Mouse (Mus musculus): ENCODE measurements at regions not wholly inside any gene's neighbourhood (a gene's known extent, or its start where the extent isn't known, plus 50 kb on each side); places are given as distances from the start of the nearest gene placed in this dataset.

DNA sequence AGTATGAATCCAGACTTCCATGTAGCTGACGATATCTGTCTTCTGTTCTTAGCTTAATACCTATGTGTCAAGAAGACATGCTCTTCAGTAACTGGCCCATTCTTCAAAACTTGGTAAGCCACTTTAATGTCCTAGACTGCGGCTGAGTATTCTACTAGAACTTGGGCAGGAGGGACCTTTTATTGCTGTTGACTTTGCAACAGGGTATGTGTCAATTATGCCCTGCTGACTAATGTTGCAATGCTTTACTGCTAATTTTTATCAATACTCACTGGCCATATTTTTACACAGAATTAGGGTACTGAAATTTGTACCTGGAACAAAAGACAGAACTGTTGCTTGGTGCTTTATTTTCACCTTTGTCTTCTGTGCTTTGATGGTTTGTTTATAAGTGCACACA lies 746.9 kb downstream of the Ppargc1a start:
- no peak overlapping the region for H3K4me3 ChIP-seq (ENCODE audit: low read depth, low read length)
- DNase-seq (ENCODE audit: low spot score), result no peak
- 89% methylated on average over 2 of the region's 2 CpGs for WGBS
- no peak for ATAC-seq (ENCODE audit: low FRiP score)
- no peaks in the 10 kb centered on the region for H3K9me3 ChIP-seq (ENCODE audit: low read length)
- TF ChIP-seq CTCF (IDR thresholded peaks at IDR 0.05), result no peak
- no peaks in the 10 kb centered on the region for H3K27me3 ChIP-seq (ENCODE audit: insufficient read depth, low read length)
- H3K4me1 ChIP-seq (ENCODE audit: insufficient read depth, low read length), result no peaks in the 10 kb centered on the region
- H3K4me2 ChIP-seq (ENCODE audit: low read depth, low read length, poor library complexity, severe bottlenecking), result no peak overlapping the region
- H3K9ac ChIP-seq (replicated peaks; ENCODE audit: low read length, poor library complexity, severe bottlenecking), result no peak overlapping the region
- H3K36me3 ChIP-seq (ENCODE audit: insufficient read depth, low read length), result no peaks in the 10 kb centered on the region
- H3K27ac ChIP-seq (ENCODE audit: low read depth, low read length), result no peak overlapping the region

DNA sequence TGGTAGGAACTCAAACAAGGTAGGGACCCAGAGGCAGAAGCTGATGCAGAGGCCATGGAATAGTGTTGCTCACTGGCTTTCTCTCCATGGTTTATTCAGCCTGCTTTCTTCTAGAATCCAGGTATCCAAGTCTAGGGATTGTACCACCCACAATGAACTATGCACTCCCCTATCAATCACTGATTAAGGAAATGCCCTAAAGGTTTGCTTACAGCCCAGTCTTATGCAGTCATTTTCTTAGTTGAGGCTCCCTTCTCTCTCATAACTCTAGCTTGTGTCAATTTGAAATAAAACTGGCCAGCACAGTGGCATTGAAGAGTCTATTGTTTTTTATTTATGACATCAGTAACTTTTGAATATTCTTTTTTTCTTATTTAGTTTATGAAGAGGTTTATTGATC lies 747.6 kb downstream of the Ppargc1a start:
- Histone ChIP-seq H3K27me3 (ENCODE audit: insufficient read depth, low read length) (no peaks in the 10 kb centered on the region), H3K4me3 (ENCODE audit: low read depth, low read length) (no peak overlapping the region), H3K36me3 (ENCODE audit: insufficient read depth, low read length) (no peaks in the 10 kb centered on the region), H3K4me1 (ENCODE audit: insufficient read depth, low read length) (no peaks in the 10 kb centered on the region), H3K9me3 (ENCODE audit: low read length) (no peaks in the 10 kb centered on the region), H3K4me2 (ENCODE audit: low read depth, low read length, poor library complexity, severe bottlenecking) (no peak overlapping the region), H3K9ac (replicated peaks; ENCODE audit: low read length, poor library complexity, severe bottlenecking) (no peak overlapping the region), H3K27ac (ENCODE audit: low read depth, low read length) (no peak overlapping the region)
- DNase-seq (ENCODE audit: low spot score), result no peak
- TF ChIP-seq CTCF (IDR thresholded peaks at IDR 0.05), result no peak
- ATAC-seq (ENCODE audit: low FRiP score), result no peak

DNA sequence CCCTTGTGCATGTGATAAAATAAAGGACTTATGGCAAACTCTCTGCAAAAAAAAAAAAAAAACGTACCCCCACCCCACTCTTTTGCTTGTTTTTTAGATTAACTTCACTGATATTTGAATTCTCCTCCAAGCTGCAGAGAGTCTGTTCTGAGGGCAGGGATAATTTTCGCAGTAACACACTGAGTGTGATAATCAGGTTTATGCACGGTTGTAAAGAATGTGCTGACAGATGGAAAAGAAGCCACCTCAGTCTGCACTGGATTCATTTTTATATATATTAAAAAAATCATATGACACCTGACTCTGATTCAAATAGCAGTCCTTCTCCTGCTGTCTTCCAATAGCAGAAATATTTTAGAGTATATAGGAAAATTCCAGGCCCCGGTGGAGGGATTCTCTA lies 736.5 kb upstream of the Adgra3 start:
- Histone ChIP-seq H3K36me3 (ENCODE audit: insufficient read depth, low read length) (no peaks in the 10 kb centered on the region), H3K4me1 (ENCODE audit: insufficient read depth, low read length) (no peaks in the 10 kb centered on the region), H3K9ac (replicated peaks; ENCODE audit: low read length, poor library complexity, severe bottlenecking) (no peak overlapping the region), H3K27me3 (ENCODE audit: insufficient read depth, low read length) (no peaks in the 10 kb centered on the region), H3K4me3 (ENCODE audit: low read depth, low read length) (no peak overlapping the region), H3K4me2 (ENCODE audit: low read depth, low read length, poor library complexity, severe bottlenecking) (no peak overlapping the region), H3K27ac (ENCODE audit: low read depth, low read length) (no peak overlapping the region), H3K9me3 (ENCODE audit: low read length) (no peaks in the 10 kb centered on the region)
- ATAC-seq (ENCODE audit: low FRiP score), result no peak
- TF ChIP-seq CTCF (IDR thresholded peaks at IDR 0.05), result no peak
- WGBS, result 52% methylated on average over 4 of the region's 4 CpGs
- DNase-seq (ENCODE audit: low spot score), result no peak

DNA sequence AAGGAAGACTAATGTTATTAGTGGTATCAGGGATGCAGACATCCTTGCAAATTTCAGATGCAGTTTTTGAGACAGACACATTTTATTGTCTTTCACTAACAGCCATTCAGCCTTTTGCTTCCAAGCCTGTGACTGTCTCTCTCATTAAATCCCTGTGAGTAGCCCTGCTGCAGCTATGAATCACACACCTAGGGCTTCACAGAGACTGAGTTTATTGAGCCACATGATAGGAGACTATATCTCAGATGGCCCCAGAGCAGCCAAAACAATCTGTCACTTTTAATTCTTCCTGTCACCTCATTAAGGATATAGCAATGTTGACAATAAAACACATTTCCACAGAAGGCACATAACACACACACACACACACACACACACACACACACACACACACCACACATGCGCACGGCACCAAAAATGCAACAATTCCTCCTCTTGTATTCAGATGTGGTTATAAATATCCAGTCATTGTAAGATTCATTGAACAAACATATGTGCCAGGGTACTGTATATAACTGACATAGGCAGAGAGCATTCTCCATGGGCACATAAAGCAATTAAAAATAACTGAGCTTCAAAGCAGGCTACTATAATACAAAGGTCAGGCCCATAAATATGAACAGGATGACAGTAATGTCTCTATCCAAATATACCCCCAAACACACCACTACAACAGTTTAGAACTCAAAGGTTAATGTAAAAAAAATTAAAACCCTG lies 735.8 kb upstream of the Adgra3 start:
- ATAC-seq (ENCODE audit: low FRiP score) (no peak), DNase-seq (ENCODE audit: low spot score) (peak; percentile 27)
- Histone ChIP-seq H3K4me3 (ENCODE audit: low read depth, low read length) (no peak overlapping the region), H3K36me3 (ENCODE audit: insufficient read depth, low read length) (no peaks in the 10 kb centered on the region), H3K9me3 (ENCODE audit: low read length) (no peaks in the 10 kb centered on the region), H3K4me1 (ENCODE audit: insufficient read depth, low read length) (no peaks in the 10 kb centered on the region), H3K9ac (replicated peaks; ENCODE audit: low read length, poor library complexity, severe bottlenecking) (no peak overlapping the region), H3K4me2 (ENCODE audit: low read depth, low read length, poor library complexity, severe bottlenecking) (no peak overlapping the region), H3K27me3 (ENCODE audit: insufficient read depth, low read length) (no peaks in the 10 kb centered on the region), H3K27ac (ENCODE audit: low read depth, low read length) (no peak overlapping the region)
- TF ChIP-seq CTCF (IDR thresholded peaks at IDR 0.05), result no peak
- WGBS, result 89% methylated on average over 2 of the region's 2 CpGs

DNA sequence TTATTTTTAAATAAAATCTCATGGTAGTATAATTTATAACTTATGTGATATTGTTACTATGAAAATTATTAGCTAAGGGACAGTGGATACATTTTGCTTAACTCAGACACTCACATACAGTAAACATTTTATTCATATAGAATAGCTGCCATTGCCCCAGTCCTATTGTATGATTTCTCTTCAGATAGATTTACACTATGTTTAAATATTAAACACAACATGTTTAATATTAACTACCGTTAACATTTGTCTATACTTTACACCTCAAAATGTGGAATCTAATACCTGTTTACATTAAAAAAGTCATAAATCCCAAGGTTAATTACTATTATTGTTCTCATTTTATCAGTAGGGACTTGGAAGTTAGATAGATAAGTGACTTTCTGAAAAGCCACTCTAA lies 734.8 kb upstream of the Adgra3 start:
- Histone ChIP-seq H3K27me3 (ENCODE audit: insufficient read depth, low read length) (no peaks in the 10 kb centered on the region), H3K4me3 (ENCODE audit: low read depth, low read length) (no peak overlapping the region), H3K4me2 (ENCODE audit: low read depth, low read length, poor library complexity, severe bottlenecking) (no peak overlapping the region), H3K4me1 (ENCODE audit: insufficient read depth, low read length) (no peaks in the 10 kb centered on the region), H3K9ac (replicated peaks; ENCODE audit: low read length, poor library complexity, severe bottlenecking) (no peak overlapping the region), H3K36me3 (ENCODE audit: insufficient read depth, low read length) (no peaks in the 10 kb centered on the region), H3K27ac (ENCODE audit: low read depth, low read length) (no peak overlapping the region), H3K9me3 (ENCODE audit: low read length) (no peaks in the 10 kb centered on the region)
- no peak for TF ChIP-seq CTCF (IDR thresholded peaks at IDR 0.05)
- WGBS, result 92% methylated on average over 1 of the region's 1 CpGs
- no peak for DNase-seq (ENCODE audit: low spot score)
- no peak for ATAC-seq (ENCODE audit: low FRiP score)

DNA sequence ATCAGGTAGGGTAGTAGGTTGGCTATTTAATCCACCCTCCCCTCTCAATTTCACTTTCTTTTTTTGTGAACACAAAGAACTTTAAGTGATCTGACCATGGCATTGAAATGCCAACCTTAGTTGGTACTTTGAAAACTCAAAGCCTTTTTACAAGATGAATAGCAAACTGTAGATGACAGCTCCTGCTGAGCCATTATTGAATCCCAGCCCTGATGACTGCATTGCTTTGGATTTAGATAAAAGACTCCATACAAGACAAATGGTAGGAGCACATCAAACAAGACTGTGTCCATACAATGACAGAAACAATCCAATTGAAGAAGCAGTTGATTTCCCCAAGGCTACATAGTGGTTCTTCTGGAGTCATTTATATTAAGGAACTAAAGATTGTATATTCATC lies 726.5 kb upstream of the Adgra3 start:
- Histone ChIP-seq H3K4me1 (ENCODE audit: insufficient read depth, low read length) (no peaks in the 10 kb centered on the region), H3K9me3 (ENCODE audit: low read length) (no peaks in the 10 kb centered on the region), H3K4me2 (ENCODE audit: low read depth, low read length, poor library complexity, severe bottlenecking) (no peak overlapping the region), H3K4me3 (ENCODE audit: low read depth, low read length) (no peak overlapping the region), H3K27ac (ENCODE audit: low read depth, low read length) (no peak overlapping the region), H3K27me3 (ENCODE audit: insufficient read depth, low read length) (no peaks in the 10 kb centered on the region), H3K36me3 (ENCODE audit: insufficient read depth, low read length) (no peaks in the 10 kb centered on the region), H3K9ac (replicated peaks; ENCODE audit: low read length, poor library complexity, severe bottlenecking) (no peak overlapping the region)
- TF ChIP-seq CTCF (IDR thresholded peaks at IDR 0.05), result no peak
- DNase-seq (ENCODE audit: low spot score), result no peak
- no peak for ATAC-seq (ENCODE audit: low FRiP score)
